In genomic region chr9:57834629-57835417, GRCm38 (mm10) we compare ENCODE assay signal across 9 mouse cellular contexts. TPM values are rescaled to one million over a fixed set of nuclear protein-coding genes. Genes with fewer than 3 reads are reported as not detected.
A peak's percentile ranks its signal among the peaks of the same experiment; 100 is the strongest.
DNase-seq lines count a peak whose midpoint lies in the region; ATAC-seq and TF ChIP-seq lines count a peak whose summit lies in the region.
"Had no signal": no experiment of that assay in that cellular context is flagged by ENCODE, and none has a peak within 500 bp of the region (broad histone marks: within the 10 kb centered on the region; RNA-seq: fewer than 3 reads in every experiment).

No protein-coding gene starts in this region.

- peak overlapping the region; percentile 84; the same call in 1 of the 2 replicates for H3K4me2 ChIP-seq in kidney, postnatal 0 days (ENCODE audit: low read length)
- H3K4me2 ChIP-seq in hindbrain, embryonic 16.5 days (ENCODE audit: low read length), result peak overlapping the region; percentile 85
- H3K4me2 ChIP-seq in neural tube, embryonic 12.5 days (replicated peaks), result peak overlapping the region; percentile 72

- H3K36me3 ChIP-seq in kidney, postnatal 0 days (ENCODE audit: insufficient read depth, low read length), result no peaks in the 10 kb centered on the region
- H3K36me3 ChIP-seq in kidney, adult 2 months (ENCODE audit: control insufficient read depth, insufficient read depth, low read length), result no peaks in the 10 kb centered on the region
- H3K36me3 ChIP-seq in hindbrain, embryonic 16.5 days (ENCODE audit: control insufficient read depth, insufficient read depth, low read length), result peaks cover 3% of the 10 kb centered on the region; the same call in 1 of the 2 replicates
- H3K36me3 ChIP-seq in neural tube, embryonic 12.5 days, result peaks cover 3% of the 10 kb centered on the region; the same call in 1 of the 2 replicates

- no peak for ATAC-seq in kidney, postnatal 0 days (replicated peaks; ENCODE audit: low FRiP score, low read depth)
- no peak for ATAC-seq in hindbrain, embryonic 16.5 days
- no peak for ATAC-seq in neural tube, embryonic 12.5 days (ENCODE audit: low FRiP score, low read depth)

- peak; percentile 66 for DNase-seq in kidney, postnatal 0 days (ENCODE audit: low spot score)
- DNase-seq in kidney, adult 2 months, result no peak
- DNase-seq in embryo, embryonic 9.5 days (ENCODE audit: extremely low spot score), result peak; percentile 48
- no peak for DNase-seq in cerebellum, adult 2 months
- DNase-seq in cerebellum, adult 11-12 months, result no peak
- no peak for DNase-seq in spleen, postnatal 10 days (ENCODE audit: low spot score in 2 of 2)
- DNase-seq: kidney, postnatal 4 days had no signal

- peaks cover 11% of the 10 kb centered on the region; the same call in 1 of the 2 replicates for H3K4me1 ChIP-seq in kidney, postnatal 0 days (replicated peaks; ENCODE audit: insufficient read depth, low read length)
- peaks cover 15% of the 10 kb centered on the region for H3K4me1 ChIP-seq in kidney, adult 2 months (ENCODE audit: control insufficient read depth, insufficient read depth, low read length)
- peaks cover 37% of the 10 kb centered on the region for H3K4me1 ChIP-seq in hindbrain, embryonic 16.5 days (ENCODE audit: control insufficient read depth, insufficient read depth, low read depth, low read length)
- H3K4me1 ChIP-seq in neural tube, embryonic 12.5 days, result peaks cover 50% of the 10 kb centered on the region
- H3K4me1 ChIP-seq in cerebellum, adult 2 months (ENCODE audit: control insufficient read depth, insufficient read depth, low read length), result peaks cover 6% of the 10 kb centered on the region

- H3K27ac ChIP-seq in kidney, postnatal 0 days, result no peak overlapping the region
- H3K27ac ChIP-seq in kidney, adult 2 months (ENCODE audit: insufficient read depth, low read depth, low read length), result no peak overlapping the region
- no peak overlapping the region for H3K27ac ChIP-seq in hindbrain, embryonic 16.5 days (ENCODE audit: low read depth, low read length)
- H3K27ac ChIP-seq in neural tube, embryonic 12.5 days, result no peak overlapping the region
- H3K27ac ChIP-seq in cerebellum, adult 2 months (ENCODE audit: insufficient read depth, low read length), result no peak overlapping the region

- H3K4me3 ChIP-seq in kidney, postnatal 0 days (replicated peaks; ENCODE audit: low read depth, low read length), result no peak overlapping the region
- H3K4me3 ChIP-seq in kidney, adult 2 months (ENCODE audit: insufficient read depth, low read depth, low read length), result no peak overlapping the region
- no peak overlapping the region for H3K4me3 ChIP-seq in hindbrain, embryonic 16.5 days (ENCODE audit: low read length)
- H3K4me3 ChIP-seq in neural tube, embryonic 12.5 days, result 0 out of 2 replicates have a peak overlapping the region, but pooled peaks have one; percentile 11
- no peak overlapping the region for H3K4me3 ChIP-seq in cerebellum, adult 2 months (replicated peaks; ENCODE audit: insufficient read depth, low read depth, low read length)

- no peak for TF ChIP-seq POLR2A in kidney, adult 2 months (IDR thresholded peaks at IDR 0.05; ENCODE audit: low read depth, low read length)
- no peak for TF ChIP-seq POLR2A in cerebellum, adult 2 months (IDR thresholded peaks at IDR 0.05; ENCODE audit: borderline replicate concordance, insufficient read depth, low read length)

- H3K9ac ChIP-seq in kidney, postnatal 0 days (ENCODE audit: low read depth, low read length), result no peak overlapping the region
- H3K9ac ChIP-seq in hindbrain, embryonic 16.5 days (ENCODE audit: low read depth, low read length), result no peak overlapping the region
- H3K9ac ChIP-seq in neural tube, embryonic 12.5 days, result 0 out of 2 replicates have a peak overlapping the region, but pooled peaks have one; percentile 17

- TF ChIP-seq CTCF in kidney, postnatal 0 days (IDR thresholded peaks at IDR 0.05; ENCODE audit: low read depth), result no peak
- no peak for TF ChIP-seq CTCF in kidney, adult 2 months (conservative IDR thresholded peaks at IDR 0.05; ENCODE audit: insufficient read depth, insufficient read length, low read depth, low read length)
- TF ChIP-seq CTCF in cerebellum, adult 2 months (IDR thresholded peaks at IDR 0.05; ENCODE audit: borderline replicate concordance, insufficient read depth, low read depth, low read length), result no peak

- no peaks in the 10 kb centered on the region for H3K27me3 ChIP-seq in kidney, postnatal 0 days (ENCODE audit: insufficient read depth, low read length)
- no peaks in the 10 kb centered on the region for H3K27me3 ChIP-seq in kidney, adult 2 months (replicated peaks; ENCODE audit: control insufficient read depth, insufficient read depth, low read length)
- no peaks in the 10 kb centered on the region for H3K27me3 ChIP-seq in hindbrain, embryonic 16.5 days (replicated peaks; ENCODE audit: control insufficient read depth, insufficient read depth, low read length)
- H3K27me3 ChIP-seq in neural tube, embryonic 12.5 days (replicated peaks), result no peaks in the 10 kb centered on the region
- no peaks in the 10 kb centered on the region for H3K27me3 ChIP-seq in cerebellum, adult 2 months (ENCODE audit: control insufficient read depth, insufficient read depth, low read length)

- no peaks in the 10 kb centered on the region for H3K9me3 ChIP-seq in kidney, postnatal 0 days (replicated peaks; ENCODE audit: low read length)
- H3K9me3 ChIP-seq in hindbrain, embryonic 16.5 days (ENCODE audit: control insufficient read depth, low read length), result no peaks in the 10 kb centered on the region
- H3K9me3 ChIP-seq in neural tube, embryonic 12.5 days, result no peaks in the 10 kb centered on the region

- WGBS in kidney, postnatal 0 days, result 25% methylated on average over 11 of the region's 11 CpGs
- WGBS in kidney, adult 2 months, result 62% methylated on average over 11 of the region's 11 CpGs
- 40% methylated on average over 11 of the region's 11 CpGs for WGBS in hindbrain, embryonic 16.5 days
- 7% methylated on average over 11 of the region's 11 CpGs for WGBS in neural tube, embryonic 12.5 days
- WGBS in cerebellum, adult 2 months, result 69% methylated on average over 11 of the region's 11 CpGs

RNA-seq across cellular contexts. Expression of gene Arid3b, which starts 1.8 kb away (rescaled TPM):
- 4.0 and 4.2 TPM in 2 replicates for polyA plus RNA-seq in kidney, postnatal 0 days (2015; fragmentation: Nextera tagmentation; extraction: Ambion mirVana)
- 4.6 and 5.0 TPM in 2 replicates for polyA plus RNA-seq in kidney, adult 2 months (2012; rRNA removed)
- polyA plus RNA-seq in hindbrain, embryonic 16.5 days (2015; fragmentation: Nextera tagmentation; extraction: Ambion mirVana), result 5.4 and 8.6 TPM in 2 replicates
- polyA plus RNA-seq in neural tube, embryonic 12.5 days (2016; fragmentation: Nextera tagmentation; extraction: Ambion mirVana), result 19.5 and 21.0 TPM in 2 replicates
- polyA plus RNA-seq in cerebellum, adult 2 months (2012; rRNA removed), result 5.8 and 6.4 TPM in 2 replicates

Comparison
In these comparisons a context has a peak if more than half of its experiments do, and no peak if none do; other contexts are left out.
1. DNase-seq: peak in kidney, postnatal 0 days (single experiment) and embryo, embryonic 9.5 days (single experiment); none in kidney, adult 2 months (single experiment), cerebellum, adult 2 months (0 of 2), cerebellum, adult 11-12 months (single experiment) and spleen, postnatal 10 days (0 of 2).
2. Peak in every context shown above with its lines, with median percentiles within 50 percentile points of each other: H3K4me2 ChIP-seq.